In the genomic region with DNA sequence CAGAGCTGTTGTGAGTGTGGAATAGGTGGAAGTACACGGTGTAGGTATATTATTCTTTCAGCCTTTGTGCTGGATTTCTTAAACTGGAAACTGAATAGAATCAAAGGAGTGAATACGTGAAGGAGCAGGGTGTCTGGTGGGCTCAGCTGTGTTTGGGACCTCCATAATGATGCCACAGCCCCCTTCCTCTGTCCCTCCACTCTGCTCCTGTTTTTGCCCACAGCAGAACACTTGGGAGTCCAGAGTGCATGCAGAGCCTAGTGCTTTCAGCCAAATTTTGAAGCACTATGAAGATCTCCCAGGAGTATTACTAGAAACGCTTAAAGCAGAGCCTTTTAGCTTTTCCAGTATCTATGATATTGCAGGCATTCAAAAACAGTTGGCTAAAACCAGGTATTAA, we compare ENCODE assay signal across 21 mouse cellular contexts.
DNase-seq lines count a peak whose midpoint lies in the region; ATAC-seq lines count a peak whose summit lies in the region.
"Had no signal": no experiment of that assay in that cellular context is flagged by ENCODE, and none has a peak within 500 bp of the region (broad histone marks: within the 10 kb centered on the region; RNA-seq: fewer than 3 reads in every experiment).

No protein-coding gene starts in this region.

- H3K9ac ChIP-seq in midbrain, embryonic 14.5 days (replicated peaks; ENCODE audit: low read length), result no peak overlapping the region
- H3K9ac ChIP-seq in midbrain, embryonic 15.5 days, result no peak overlapping the region
- no peak overlapping the region for H3K9ac ChIP-seq in neural tube, embryonic 13.5 days
- H3K9ac ChIP-seq: forebrain, embryonic 13.5 days; heart, embryonic 12.5 days; heart, embryonic 15.5 days; hindbrain, embryonic 13.5 days had no signal

- no peaks in the 10 kb centered on the region for H3K9me3 ChIP-seq in midbrain, embryonic 14.5 days (ENCODE audit: control insufficient read depth, low read length)
- H3K9me3 ChIP-seq in midbrain, embryonic 10.5 days (replicated peaks), result no peaks in the 10 kb centered on the region
- H3K9me3 ChIP-seq in midbrain, embryonic 15.5 days, result no peaks in the 10 kb centered on the region
- no peaks in the 10 kb centered on the region for H3K9me3 ChIP-seq in neural tube, embryonic 13.5 days
- H3K9me3 ChIP-seq: forebrain, embryonic 10.5 days; forebrain, embryonic 13.5 days; heart, embryonic 12.5 days; heart, embryonic 15.5 days; hindbrain, embryonic 10.5 days; hindbrain, embryonic 13.5 days had no signal

- H3K4me3 ChIP-seq in midbrain, embryonic 14.5 days (replicated peaks; ENCODE audit: low read depth, low read length), result no peak overlapping the region
- H3K4me3 ChIP-seq in midbrain, embryonic 10.5 days, result no peak overlapping the region
- H3K4me3 ChIP-seq in midbrain, embryonic 15.5 days, result no peak overlapping the region
- no peak overlapping the region for H3K4me3 ChIP-seq in neural tube, embryonic 13.5 days
- H3K4me3 ChIP-seq: forebrain, embryonic 10.5 days; forebrain, embryonic 13.5 days; gastrocnemius, adult 2 months; heart, embryonic 12.5 days; heart, embryonic 15.5 days; hindbrain, embryonic 10.5 days; hindbrain, embryonic 13.5 days had no signal

- WGBS in midbrain, embryonic 14.5 days, result 46% methylated on average over 3 of the region's 3 CpGs
- 81% methylated on average over 3 of the region's 3 CpGs for WGBS in midbrain, embryonic 10.5 days
- 47% methylated on average over 3 of the region's 3 CpGs for WGBS in midbrain, embryonic 15.5 days
- WGBS in neural tube, embryonic 13.5 days, result 44% methylated on average over 3 of the region's 3 CpGs

- no peaks in the 10 kb centered on the region for H3K36me3 ChIP-seq in midbrain, embryonic 14.5 days (ENCODE audit: control insufficient read depth, insufficient read depth, low read length)
- H3K36me3 ChIP-seq in midbrain, embryonic 10.5 days, result no peaks in the 10 kb centered on the region
- H3K36me3 ChIP-seq in midbrain, embryonic 15.5 days (replicated peaks), result no peaks in the 10 kb centered on the region
- H3K36me3 ChIP-seq in neural tube, embryonic 13.5 days, result no peaks in the 10 kb centered on the region
- H3K36me3 ChIP-seq: forebrain, embryonic 10.5 days; heart, embryonic 12.5 days; heart, embryonic 15.5 days; hindbrain, embryonic 10.5 days; hindbrain, embryonic 13.5 days had no signal

- H3K27me3 ChIP-seq in midbrain, embryonic 14.5 days (ENCODE audit: control insufficient read depth, insufficient read depth, low read length), result no peaks in the 10 kb centered on the region
- no peaks in the 10 kb centered on the region for H3K27me3 ChIP-seq in midbrain, embryonic 10.5 days (ENCODE audit: low read depth, poor library complexity, severe bottlenecking)
- no peaks in the 10 kb centered on the region for H3K27me3 ChIP-seq in midbrain, embryonic 15.5 days (replicated peaks)
- H3K27me3 ChIP-seq in neural tube, embryonic 13.5 days, result no peaks in the 10 kb centered on the region
- H3K27me3 ChIP-seq: forebrain, embryonic 13.5 days; heart, embryonic 12.5 days; heart, embryonic 15.5 days; hindbrain, embryonic 13.5 days had no signal

- H3K4me2 ChIP-seq in midbrain, embryonic 14.5 days (ENCODE audit: low read length), result no peak overlapping the region
- no peak overlapping the region for H3K4me2 ChIP-seq in midbrain, embryonic 15.5 days
- H3K4me2 ChIP-seq in neural tube, embryonic 13.5 days, result no peak overlapping the region
- H3K4me2 ChIP-seq: forebrain, embryonic 13.5 days; heart, embryonic 12.5 days; heart, embryonic 15.5 days; hindbrain, embryonic 13.5 days had no signal

- DNase-seq in midbrain, embryonic 14.5 days, result no peak
- DNase-seq in midbrain, embryonic 10.5 days (ENCODE audit: low spot score), result no peak
- no peak for DNase-seq in left cerebral cortex, adult 9 months (ENCODE audit: low spot score in 2 of 2)
- no peak for DNase-seq in thymus, adult 18-20 months
- DNase-seq: adrenal gland, adult 2 months; adrenal gland, postnatal 25 days; cerebellum, adult 18-20 months; cerebellum, adult 9-10 months; cerebellum, postnatal 14 days; gastrocnemius, adult 2 months; gastrocnemius, postnatal 14 days; heart, adult 11 months; heart, postnatal 36 days had no signal

- H3K27ac ChIP-seq in midbrain, embryonic 14.5 days (replicated peaks; ENCODE audit: low read depth, low read length), result peak overlapping the region; percentile 53; the same call in 1 of the 2 replicates
- H3K27ac ChIP-seq in midbrain, embryonic 10.5 days (replicated peaks), result no peak overlapping the region
- H3K27ac ChIP-seq in midbrain, embryonic 15.5 days, result peak overlapping the region; percentile 65
- H3K27ac ChIP-seq in neural tube, embryonic 13.5 days (replicated peaks), result no peak overlapping the region; the same call in 1 of the 2 replicates
- H3K27ac ChIP-seq: forebrain, embryonic 10.5 days; forebrain, embryonic 13.5 days; gastrocnemius, adult 2 months; heart, embryonic 15.5 days; hindbrain, embryonic 10.5 days; hindbrain, embryonic 13.5 days had no signal

- H3K4me1 ChIP-seq in midbrain, embryonic 14.5 days (ENCODE audit: control insufficient read depth, insufficient read depth, low read length), result no peaks in the 10 kb centered on the region
- H3K4me1 ChIP-seq in midbrain, embryonic 10.5 days, result no peaks in the 10 kb centered on the region
- H3K4me1 ChIP-seq in midbrain, embryonic 15.5 days, result peaks cover 12% of the 10 kb centered on the region
- H3K4me1 ChIP-seq in neural tube, embryonic 13.5 days (replicated peaks), result peaks cover 22% of the 10 kb centered on the region
- H3K4me1 ChIP-seq: forebrain, embryonic 10.5 days; heart, embryonic 12.5 days; heart, embryonic 15.5 days had no signal

- peak; percentile 55; the same call in 1 of the 2 replicates for ATAC-seq in midbrain, embryonic 14.5 days (ENCODE audit: low FRiP score, low TSS enrichment)
- ATAC-seq in midbrain, embryonic 15.5 days (replicated peaks), result peak; percentile 67
- ATAC-seq in neural tube, embryonic 13.5 days (ENCODE audit: low read depth), result 0 out of 2 replicates have a peak, but pooled peaks have one; percentile 40

Comparison
In these comparisons a context has a peak if more than half of its experiments do, and no peak if none do; other contexts are left out.
1. H3K27ac ChIP-seq: peak in midbrain, embryonic 14.5 days (single experiment) and midbrain, embryonic 15.5 days (single experiment); none in midbrain, embryonic 10.5 days (single experiment) and neural tube, embryonic 13.5 days (single experiment).
2. Peak in every context shown above with its lines, with median percentiles within 50 percentile points of each other: ATAC-seq.